23 mouse cellular contexts compared by ENCODE assay signal in genomic region chr16:49886403-49887066, GRCm38 (mm10).
DNase-seq lines count a peak whose midpoint lies in the region; ATAC-seq and TF ChIP-seq lines count a peak whose summit lies in the region.
"Had no signal": no experiment of that assay in that cellular context is flagged by ENCODE, and none has a peak within 500 bp of the region (broad histone marks: within the 10 kb centered on the region; RNA-seq: fewer than 3 reads in every experiment).

No protein-coding gene starts in this region.

- no peak overlapping the region for H3K4me3 ChIP-seq in MEL (ENCODE audit: control insufficient read depth in 1 of 2, insufficient read depth in 1 of 2, low read depth in 2 of 2, low read length in 2 of 2)
- H3K4me3 ChIP-seq: embryonic facial prominence, embryonic 15.5 days; erythroblast, embryonic 14.5 days; forebrain, embryonic 10.5 days; heart, embryonic 10.5 days; hindbrain, embryonic 13.5 days had no signal

- no peaks in the 10 kb centered on the region for H3K9me3 ChIP-seq in MEL (replicated peaks; ENCODE audit: insufficient read depth, low read length)
- H3K9me3 ChIP-seq: embryonic facial prominence, embryonic 15.5 days; forebrain, embryonic 10.5 days; G1E; heart, embryonic 10.5 days; hindbrain, embryonic 13.5 days had no signal

- H3K9ac ChIP-seq in MEL (ENCODE audit: control insufficient read depth, low read depth, low read length, poor library complexity, severe bottlenecking), result no peak overlapping the region
- H3K9ac ChIP-seq: embryonic facial prominence, embryonic 15.5 days; hindbrain, embryonic 13.5 days had no signal

- TF ChIP-seq CTCF in MEL (IDR thresholded peaks at IDR 0.05 in 2 of 3, conservative IDR thresholded peaks at IDR 0.05 in 1 of 3; ENCODE audit: control insufficient read depth in 1 of 3, insufficient read depth in 1 of 3, low read depth in 2 of 3, low read length in 3 of 3, poor library complexity in 1 of 3, severe bottlenecking in 1 of 3), result no peak

- H3K27ac ChIP-seq in MEL (ENCODE audit: control insufficient read depth, low read depth, low read length), result 0 out of 2 replicates have a peak overlapping the region, but pooled peaks have one; percentile 61
- H3K27ac ChIP-seq: embryonic facial prominence, embryonic 15.5 days; forebrain, embryonic 10.5 days; heart, embryonic 10.5 days; hindbrain, embryonic 13.5 days; hindbrain, postnatal 0 days had no signal

- peaks cover 23 to 26% of the 10 kb centered on the region in 2 experiments for H3K4me1 ChIP-seq in MEL (ENCODE audit: control insufficient read depth in 1 of 2, insufficient read depth in 2 of 2, low read length in 2 of 2)
- H3K4me1 ChIP-seq: forebrain, embryonic 10.5 days; heart, embryonic 10.5 days had no signal

- peak; percentile 54 for ATAC-seq in cerebellum, adult (ENCODE audit: insufficient number of reproducible peaks, low FRiP score, low TSS enrichment)
- ATAC-seq: CD4-positive, CD25-positive, alpha-beta regulatory T cell, adult 4 months; forebrain, embryonic 14.5 days; hindbrain, postnatal 0 days had no signal

- no peak for TF ChIP-seq EP300 in MEL (IDR thresholded peaks at IDR 0.05; ENCODE audit: low read depth in 1 of 2, low read length in 2 of 2)

- no peak for TF ChIP-seq RAD21 in MEL (IDR thresholded peaks at IDR 0.05; ENCODE audit: low read depth, low read length)

- no peak for DNase-seq in cerebellum, postnatal 36 days
- DNase-seq in cerebellum, postnatal 25 days, result peak; percentile 27 to 32
- DNase-seq in cerebellum, postnatal 4 days (ENCODE audit: low spot score in 2 of 2), result no peak
- DNase-seq in lung, adult 18-20 months, result peak; percentile 29 to 33
- no peak for DNase-seq in lung, postnatal 4 days
- DNase-seq in MEL (ENCODE audit: low read depth, low spot score), result no peak
- DNase-seq in layer of hippocampus, postnatal 10 days (ENCODE audit: low spot score in 2 of 2), result no peak
- DNase-seq: adrenal gland, postnatal 14 days; B cell, adult 2 months; embryo, embryonic 11 days; gastrocnemius, postnatal 36 days; heart, adult 18-20 months; heart, postnatal 10 days had no signal

- H3K36me3 ChIP-seq in MEL (ENCODE audit: control insufficient read depth in 1 of 2, insufficient read depth in 2 of 2, low read length in 2 of 2), result peaks cover 10 to 29% of the 10 kb centered on the region in 2 experiments

- H3K27me3 ChIP-seq in MEL (ENCODE audit: control insufficient read depth in 1 of 2, insufficient read depth in 2 of 2, low read length in 2 of 2), result no peaks in the 10 kb centered on the region
- H3K27me3 ChIP-seq: embryonic facial prominence, embryonic 15.5 days; hindbrain, embryonic 13.5 days had no signal

- TF ChIP-seq POLR2A in MEL (IDR thresholded peaks at IDR 0.05; ENCODE audit: control insufficient read depth in 1 of 2, insufficient read depth in 1 of 2, low read depth in 1 of 2, low read length in 2 of 2, poor library complexity in 1 of 2), result no peak

- H3K79me2 ChIP-seq in MEL (ENCODE audit: control insufficient read depth, insufficient read depth, low read length, poor library complexity), result peaks cover 6% of the 10 kb centered on the region; the same call in 1 of the 2 replicates

TF ChIP-seq in MEL, 35 proteins besides CTCF, POLR2A, EP300 and RAD21:
- no peak for TF ChIP-seq ZC3H11A (IDR thresholded peaks at IDR 0.05; ENCODE audit: low read depth, low read length)
- TF ChIP-seq ETS1 (IDR thresholded peaks at IDR 0.05; ENCODE audit: low read depth, low read length), result no peak
- TF ChIP-seq MXI1 (IDR thresholded peaks at IDR 0.05; ENCODE audit: low read depth, low read length), result no peak
- TF ChIP-seq POLR2AphosphoS2 (IDR thresholded peaks at IDR 0.05; ENCODE audit: low read length), result no peak
- no peak for TF ChIP-seq ZNF384 (IDR thresholded peaks at IDR 0.05; ENCODE audit: low read depth, low read length)
- no peak for TF ChIP-seq TCF12 (IDR thresholded peaks at IDR 0.05; ENCODE audit: low read depth, low read length)
- no peak for TF ChIP-seq ZMIZ1 (IDR thresholded peaks at IDR 0.05; ENCODE audit: low read depth, low read length)
- TF ChIP-seq MYB (IDR thresholded peaks at IDR 0.05; ENCODE audit: low read depth, low read length), result no peak
- TF ChIP-seq CHD1 (IDR thresholded peaks at IDR 0.05; ENCODE audit: low read depth, low read length), result no peak
- no peak for TF ChIP-seq KAT2A (conservative IDR thresholded peaks at IDR 0.05; ENCODE audit: low read depth, low read length)
- no peak for TF ChIP-seq TBP (IDR thresholded peaks at IDR 0.05; ENCODE audit: low read depth, low read length)
- TF ChIP-seq HCFC1 (IDR thresholded peaks at IDR 0.05; ENCODE audit: low read depth, low read length), result no peak
- no peak for TF ChIP-seq SIN3A (IDR thresholded peaks at IDR 0.05; ENCODE audit: low read length)
- TF ChIP-seq NRF1 (IDR thresholded peaks at IDR 0.05; ENCODE audit: insufficient read depth, low read depth, low read length, poor library complexity, severe bottlenecking), result no peak
- no peak for TF ChIP-seq MYC (IDR thresholded peaks at IDR 0.05; ENCODE audit: low read depth, low read length)
- TF ChIP-seq MAFK (IDR thresholded peaks at IDR 0.05; ENCODE audit: borderline replicate concordance, low read depth, low read length), result no peak

Comparison
In these comparisons a context has a peak if more than half of its experiments do, and no peak if none do; other contexts are left out.
1. DNase-seq: peak in cerebellum, postnatal 25 days (2 of 2) and lung, adult 18-20 months (2 of 2); none in cerebellum, postnatal 36 days (0 of 2), cerebellum, postnatal 4 days (0 of 2), lung, postnatal 4 days (0 of 2), MEL (single experiment) and layer of hippocampus, postnatal 10 days (0 of 2).